Mouse (Mus musculus): ENCODE data around the gene Spint3.

DNA sequence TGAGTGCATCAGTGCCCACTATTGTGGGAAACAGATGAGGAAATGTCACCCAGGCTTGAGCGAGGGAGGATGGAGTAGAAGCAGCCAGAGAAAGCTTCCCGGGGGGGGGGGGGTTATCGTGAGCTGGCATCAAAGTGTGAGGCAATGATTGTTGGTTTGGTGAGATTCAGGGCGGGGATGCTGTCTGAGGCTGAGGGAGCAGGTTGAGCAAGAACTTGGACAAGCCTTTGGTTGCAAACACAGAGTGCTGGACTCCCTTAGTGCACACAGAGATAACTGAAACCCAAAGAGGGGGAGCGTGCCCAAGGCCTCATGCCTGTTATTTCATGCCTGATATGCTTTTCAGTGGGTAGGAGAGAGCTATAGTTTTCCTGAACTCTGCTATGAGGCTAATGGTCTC is 5.8 kb downstream of the Spint3 start:
- TF ChIP-seq CTCF (IDR thresholded peaks at IDR 0.05; ENCODE audit: low read depth) (no peak), EP300 (IDR thresholded peaks at IDR 0.05; ENCODE audit: low read depth) (no peak)
